Mouse (Mus musculus): ENCODE results near the gene Arhgap6. TPM values are rescaled to one million over a fixed set of nuclear protein-coding genes. Genes with fewer than 3 reads are reported as not detected.

The Arhgap6 gene
- polyA plus RNA-seq, 1 experiment from 2014 or later: 11.1 TPM

DNA sequence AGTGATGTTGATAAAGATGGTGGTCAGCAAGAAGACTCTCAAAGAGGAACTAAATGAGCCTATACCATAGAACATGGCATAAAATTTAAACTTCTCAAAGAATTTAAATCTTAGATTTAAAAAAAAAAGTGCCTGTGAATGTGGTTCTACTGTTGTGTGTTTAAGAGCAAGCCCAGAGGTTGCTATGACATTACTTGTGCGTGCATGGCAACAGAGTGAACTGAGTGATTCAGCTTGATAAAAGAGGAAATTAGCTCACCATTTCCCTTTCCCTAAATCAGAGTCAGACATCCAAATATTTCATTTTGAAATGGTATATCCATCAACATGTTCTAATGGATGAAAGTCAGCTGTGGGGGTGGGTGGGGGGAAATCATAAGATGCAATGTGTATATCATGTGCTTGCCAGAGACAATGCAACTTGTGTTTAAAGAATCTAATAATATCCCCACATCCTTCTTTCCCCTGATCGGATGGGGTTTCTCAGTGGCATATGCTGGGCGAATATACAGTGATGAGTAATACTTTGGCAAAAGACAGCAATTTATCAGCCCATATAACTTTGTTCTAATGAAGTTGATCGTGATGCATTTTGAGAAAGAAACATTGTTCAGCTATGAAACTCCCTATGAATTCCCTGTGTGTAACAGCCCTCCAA, 328.3 kb downstream of the Arhgap6 start:
- Histone ChIP-seq H3K27me3 (replicated peaks; ENCODE audit: insufficient read depth, low read length) (no peaks in the 10 kb centered on the region), H3K36me3 (ENCODE audit: insufficient read depth, low read length) (no peaks in the 10 kb centered on the region), H3K9me3 (ENCODE audit: low read length) (no peaks in the 10 kb centered on the region), H3K27ac (ENCODE audit: low read length) (no peak overlapping the region), H3K4me3 (ENCODE audit: low read depth, low read length) (no peak overlapping the region), H3K9ac (replicated peaks; ENCODE audit: low read depth) (no peak overlapping the region), H3K4me2 (replicated peaks; ENCODE audit: low read depth, low read length) (no peak overlapping the region), H3K4me1 (ENCODE audit: insufficient read depth, low read depth, low read length) (no peaks in the 10 kb centered on the region)
- WGBS: 49% methylated on average over 4 of the region's 4 CpGs
- DNase-seq (ENCODE audit: low spot score): peak; percentile 64
- peak; percentile 91 for ATAC-seq
- no peak for TF ChIP-seq CTCF (IDR thresholded peaks at IDR 0.05)
- TF ChIP-seq EP300 (IDR thresholded peaks at IDR 0.05): peak; percentile 62; the same call in 1 of the 2 replicates

DNA sequence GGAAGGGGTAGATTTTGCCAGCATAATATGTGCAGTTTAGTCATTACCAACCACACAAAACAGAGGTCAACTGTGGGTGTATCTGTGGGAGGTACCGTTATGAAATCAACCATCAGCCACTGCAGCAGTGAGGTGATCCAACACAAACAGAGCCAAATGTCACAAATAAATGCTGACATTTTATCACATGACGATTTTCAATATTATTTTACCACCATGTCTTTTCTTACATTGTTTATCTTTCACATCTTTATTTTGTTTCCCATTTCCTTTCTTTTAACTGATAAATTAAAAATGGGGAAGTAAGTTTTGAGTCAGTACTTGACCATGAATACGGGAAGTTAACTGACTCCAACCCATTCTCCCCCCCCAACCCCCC, 328.9 kb downstream of the Arhgap6 start:
- WGBS: 37% methylated on average over 3 of the region's 3 CpGs
- H3K4me3 ChIP-seq (ENCODE audit: low read depth, low read length): no peak overlapping the region
- no peaks in the 10 kb centered on the region for H3K27me3 ChIP-seq (replicated peaks; ENCODE audit: insufficient read depth, low read length)
- no peak for DNase-seq (ENCODE audit: low spot score)
- TF ChIP-seq EP300 (IDR thresholded peaks at IDR 0.05) (no peak), CTCF (IDR thresholded peaks at IDR 0.05) (no peak)
- H3K9me3 ChIP-seq (ENCODE audit: low read length): no peaks in the 10 kb centered on the region
- H3K36me3 ChIP-seq (ENCODE audit: insufficient read depth, low read length): no peaks in the 10 kb centered on the region
- H3K9ac ChIP-seq (replicated peaks; ENCODE audit: low read depth): no peak overlapping the region
- no peak overlapping the region for H3K4me2 ChIP-seq (replicated peaks; ENCODE audit: low read depth, low read length)
- ATAC-seq: peak; percentile 81; the same call in 1 of the 2 replicates
- no peak overlapping the region for H3K27ac ChIP-seq (ENCODE audit: low read length)
- no peaks in the 10 kb centered on the region for H3K4me1 ChIP-seq (ENCODE audit: insufficient read depth, low read depth, low read length)

DNA sequence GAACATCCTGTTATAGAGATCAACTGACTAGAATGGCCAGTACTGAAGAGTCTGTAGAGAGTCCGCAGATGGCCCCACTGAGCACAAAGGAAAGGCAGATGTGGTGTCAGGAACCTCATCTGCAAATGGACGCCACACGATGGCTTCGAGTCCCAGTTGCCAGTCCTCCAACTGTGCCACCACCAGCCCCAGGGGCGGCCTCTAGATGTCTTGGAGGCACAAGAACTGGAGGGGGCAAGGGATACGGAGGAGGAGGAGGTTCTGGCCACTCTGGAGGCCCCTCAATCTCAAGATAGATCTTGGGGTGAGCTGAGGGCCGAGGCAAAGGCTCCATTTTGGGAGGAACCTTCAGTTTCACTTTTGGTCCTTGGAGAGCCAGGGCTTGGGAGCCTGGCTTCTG, 344.9 kb downstream of the Arhgap6 start:
- no peaks in the 10 kb centered on the region for H3K27me3 ChIP-seq (replicated peaks; ENCODE audit: insufficient read depth, low read length)
- WGBS: 86% methylated on average over 7 of the region's 7 CpGs
- no peaks in the 10 kb centered on the region for H3K36me3 ChIP-seq (ENCODE audit: insufficient read depth, low read length)
- H3K27ac ChIP-seq (ENCODE audit: low read length): no peak overlapping the region
- no peaks in the 10 kb centered on the region for H3K4me1 ChIP-seq (ENCODE audit: insufficient read depth, low read depth, low read length)
- ATAC-seq (no peak), DNase-seq (ENCODE audit: low spot score) (no peak)
- H3K9ac ChIP-seq (replicated peaks; ENCODE audit: low read depth): no peak overlapping the region
- TF ChIP-seq CTCF (IDR thresholded peaks at IDR 0.05): no peak
- TF ChIP-seq EP300 (IDR thresholded peaks at IDR 0.05): no peak
- no peak overlapping the region for H3K4me2 ChIP-seq (replicated peaks; ENCODE audit: low read depth, low read length)
- no peaks in the 10 kb centered on the region for H3K9me3 ChIP-seq (ENCODE audit: low read length)
- no peak overlapping the region for H3K4me3 ChIP-seq (ENCODE audit: low read depth, low read length)

DNA sequence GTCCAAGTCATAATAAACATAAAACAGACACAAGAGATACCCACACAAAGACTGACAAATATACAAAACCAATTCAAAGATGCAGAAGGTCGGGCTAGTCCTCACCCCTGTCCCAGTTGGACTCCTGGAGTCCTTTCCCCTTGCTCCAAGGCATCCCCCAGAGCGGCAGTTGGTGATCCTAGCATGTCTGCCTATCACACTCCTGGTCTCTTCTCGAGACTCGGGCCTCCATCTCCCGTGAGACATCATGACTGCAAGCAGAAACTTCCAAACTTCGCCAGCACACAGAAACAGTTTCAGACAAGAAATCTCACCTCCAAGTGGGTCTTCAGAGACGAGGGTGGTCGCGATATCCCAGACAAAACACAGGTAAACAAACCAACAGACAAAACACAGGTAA, 345.6 kb downstream of the Arhgap6 start:
- WGBS: 88% methylated on average over 9 of the region's 9 CpGs
- DNase-seq (ENCODE audit: low spot score) (no peak), ATAC-seq (no peak)
- Histone ChIP-seq H3K4me2 (replicated peaks; ENCODE audit: low read depth, low read length) (no peak overlapping the region), H3K4me1 (ENCODE audit: insufficient read depth, low read depth, low read length) (no peaks in the 10 kb centered on the region), H3K27me3 (replicated peaks; ENCODE audit: insufficient read depth, low read length) (no peaks in the 10 kb centered on the region), H3K9ac (replicated peaks; ENCODE audit: low read depth) (no peak overlapping the region), H3K4me3 (ENCODE audit: low read depth, low read length) (no peak overlapping the region), H3K36me3 (ENCODE audit: insufficient read depth, low read length) (no peaks in the 10 kb centered on the region), H3K9me3 (ENCODE audit: low read length) (no peaks in the 10 kb centered on the region), H3K27ac (ENCODE audit: low read length) (no peak overlapping the region)
- TF ChIP-seq EP300 (IDR thresholded peaks at IDR 0.05): no peak
- no peak for TF ChIP-seq CTCF (IDR thresholded peaks at IDR 0.05)

DNA sequence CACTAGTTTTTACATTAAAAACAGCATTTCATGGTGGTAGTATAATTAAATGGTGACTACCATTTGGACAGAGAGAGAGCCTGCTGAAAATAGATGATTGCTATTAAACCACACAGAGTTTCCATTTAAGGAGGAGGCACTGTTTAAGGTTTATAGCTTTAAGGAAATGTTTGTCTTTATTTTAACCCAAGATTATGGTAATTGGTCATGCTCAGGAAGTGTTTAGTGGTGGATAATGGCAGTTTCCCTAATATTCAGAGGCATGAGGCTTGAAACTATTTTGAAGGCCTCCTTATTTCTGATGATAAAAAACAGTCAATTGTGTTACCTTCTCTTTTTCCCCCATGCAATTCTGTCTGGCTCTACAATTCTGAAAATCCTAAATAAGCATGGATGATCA, 358.9 kb downstream of the Arhgap6 start:
- ATAC-seq (no peak), DNase-seq (ENCODE audit: low spot score) (no peak)
- no peaks in the 10 kb centered on the region for H3K4me1 ChIP-seq (ENCODE audit: insufficient read depth, low read depth, low read length)
- H3K9me3 ChIP-seq (ENCODE audit: low read length): no peaks in the 10 kb centered on the region
- no peak overlapping the region for H3K4me3 ChIP-seq (ENCODE audit: low read depth, low read length)
- TF ChIP-seq EP300 (IDR thresholded peaks at IDR 0.05) (no peak), CTCF (IDR thresholded peaks at IDR 0.05) (no peak)
- H3K27me3 ChIP-seq (replicated peaks; ENCODE audit: insufficient read depth, low read length): no peaks in the 10 kb centered on the region
- H3K4me2 ChIP-seq (replicated peaks; ENCODE audit: low read depth, low read length): no peak overlapping the region
- H3K36me3 ChIP-seq (ENCODE audit: insufficient read depth, low read length): no peaks in the 10 kb centered on the region
- H3K27ac ChIP-seq (ENCODE audit: low read length): no peak overlapping the region
- H3K9ac ChIP-seq (replicated peaks; ENCODE audit: low read depth): no peak overlapping the region

DNA sequence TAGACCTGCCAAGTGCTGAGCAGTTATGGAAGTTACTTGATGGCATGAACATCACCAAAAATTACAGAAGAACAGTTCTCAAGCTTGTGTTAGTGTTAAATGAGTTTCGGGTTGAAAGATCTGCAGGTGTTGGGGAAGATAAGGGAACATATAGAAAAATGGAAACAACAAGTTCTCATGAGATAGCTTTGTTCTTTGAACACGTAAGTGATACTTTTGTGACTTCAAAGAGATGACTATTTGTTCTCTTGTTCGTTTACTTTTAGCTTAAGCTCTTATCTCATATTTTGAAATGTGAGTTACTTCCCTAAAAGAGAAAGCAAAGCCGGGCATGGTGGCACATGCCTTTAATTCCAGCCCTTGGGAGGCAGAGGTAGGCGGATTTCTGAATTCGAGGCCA, 363.5 kb downstream of the Arhgap6 start:
- Histone ChIP-seq H3K4me3 (ENCODE audit: low read depth, low read length) (no peak overlapping the region), H3K9ac (replicated peaks; ENCODE audit: low read depth) (no peak overlapping the region), H3K4me2 (replicated peaks; ENCODE audit: low read depth, low read length) (no peak overlapping the region), H3K4me1 (ENCODE audit: insufficient read depth, low read depth, low read length) (no peaks in the 10 kb centered on the region), H3K9me3 (ENCODE audit: low read length) (no peaks in the 10 kb centered on the region), H3K27me3 (replicated peaks; ENCODE audit: insufficient read depth, low read length) (no peaks in the 10 kb centered on the region), H3K27ac (ENCODE audit: low read length) (no peak overlapping the region), H3K36me3 (ENCODE audit: insufficient read depth, low read length) (no peaks in the 10 kb centered on the region)
- TF ChIP-seq EP300 (IDR thresholded peaks at IDR 0.05): no peak
- TF ChIP-seq CTCF (IDR thresholded peaks at IDR 0.05): no peak
- 55% methylated on average over 6 of the region's 6 CpGs for WGBS
- DNase-seq (ENCODE audit: low spot score) (no peak), ATAC-seq (no peak)

DNA sequence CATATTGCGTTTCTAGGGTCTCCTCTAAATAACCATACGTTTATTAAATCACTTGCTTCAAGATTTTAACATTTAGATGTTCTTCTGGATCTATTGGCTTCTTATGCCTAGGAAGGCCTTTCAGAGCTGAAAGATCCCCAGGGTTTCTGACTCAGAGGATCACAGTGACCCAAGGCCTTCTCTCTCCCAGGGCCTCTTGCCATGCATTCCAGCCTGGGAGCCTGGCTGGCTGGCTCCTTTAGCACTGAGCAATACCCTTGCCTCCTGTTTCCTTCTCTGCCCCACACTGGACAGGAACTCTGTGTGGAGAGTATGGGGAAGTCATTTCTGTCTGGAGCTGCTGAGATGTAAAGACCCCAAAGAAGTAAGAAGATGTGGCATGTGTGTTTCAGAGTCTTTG, 376.1 kb downstream of the Arhgap6 start:
- ATAC-seq: no peak
- Histone ChIP-seq H3K4me3 (ENCODE audit: low read depth, low read length) (no peak overlapping the region), H3K36me3 (ENCODE audit: insufficient read depth, low read length) (no peaks in the 10 kb centered on the region), H3K9ac (replicated peaks; ENCODE audit: low read depth) (no peak overlapping the region), H3K9me3 (ENCODE audit: low read length) (no peaks in the 10 kb centered on the region), H3K4me2 (replicated peaks; ENCODE audit: low read depth, low read length) (no peak overlapping the region), H3K27me3 (replicated peaks; ENCODE audit: insufficient read depth, low read length) (no peaks in the 10 kb centered on the region), H3K4me1 (ENCODE audit: insufficient read depth, low read depth, low read length) (no peaks in the 10 kb centered on the region), H3K27ac (ENCODE audit: low read length) (no peak overlapping the region)
- DNase-seq (ENCODE audit: low spot score): no peak
- TF ChIP-seq CTCF (IDR thresholded peaks at IDR 0.05) (no peak), EP300 (IDR thresholded peaks at IDR 0.05) (no peak)
- 92% methylated on average over 2 of the region's 2 CpGs for WGBS
